Mouse (Mus musculus): ENCODE data around the gene Trim44. TPM values are rescaled to one million over a fixed set of nuclear protein-coding genes. Genes with fewer than 3 reads are reported as not detected.

The Trim44 gene
- polyA plus RNA-seq, 1 experiment = 32.6 TPM

- H3K4me1 ChIP-seq (ENCODE audit: control insufficient read depth, insufficient read depth, low read length) = no peaks in the 10 kb centered on the region; the same call in 1 of the 2 replicates
- no peak overlapping the region for H3K4me3 ChIP-seq (replicated peaks; ENCODE audit: control insufficient read depth, low read depth, low read length)
- TF ChIP-seq CTCF (IDR thresholded peaks at IDR 0.05; ENCODE audit: control insufficient read depth, insufficient read depth, low read length) (no peak), POLR2A (IDR thresholded peaks at IDR 0.05; ENCODE audit: borderline replicate concordance, control insufficient read depth, low read depth, low read length) (no peak)
- no peak overlapping the region for H3K27ac ChIP-seq (ENCODE audit: control insufficient read depth, insufficient read depth, low read depth, low read length, poor library complexity)
Measured at GRCm38 (mm10) chr2:102371332-102371731, 36.3 kb downstream of the Trim44 start.

DNA sequence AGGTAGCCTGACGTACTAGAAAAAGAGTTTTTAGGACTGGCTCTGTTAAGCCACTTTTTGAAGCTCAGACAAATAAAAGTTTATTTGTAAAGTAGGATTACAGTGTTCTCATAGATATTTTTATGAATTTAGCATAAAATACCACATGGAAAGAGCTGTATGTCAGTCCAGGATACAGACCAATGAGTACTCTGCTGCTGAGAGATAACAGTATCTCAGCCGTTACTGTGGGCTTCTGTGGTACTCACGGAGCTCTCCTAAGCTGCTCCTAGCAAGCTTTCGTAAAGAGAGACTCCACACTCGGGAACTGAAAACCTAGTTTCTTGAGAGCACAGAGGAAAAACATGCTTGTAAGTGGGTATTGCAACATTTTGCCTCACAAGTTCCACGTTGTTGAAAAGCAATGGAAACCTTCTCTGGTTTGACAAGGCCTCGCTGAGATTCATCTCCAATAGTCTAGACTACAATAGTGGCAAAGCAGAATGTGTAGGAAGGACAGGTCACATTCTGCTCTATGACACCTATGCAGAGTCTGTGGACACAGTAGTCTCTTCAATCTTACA lies 41.6 kb downstream of the Trim44 start:
- peak overlapping the region; percentile 33; the same call in 1 of the 2 replicates for H3K27ac ChIP-seq (ENCODE audit: control insufficient read depth, insufficient read depth, low read depth, low read length, poor library complexity)

DNA sequence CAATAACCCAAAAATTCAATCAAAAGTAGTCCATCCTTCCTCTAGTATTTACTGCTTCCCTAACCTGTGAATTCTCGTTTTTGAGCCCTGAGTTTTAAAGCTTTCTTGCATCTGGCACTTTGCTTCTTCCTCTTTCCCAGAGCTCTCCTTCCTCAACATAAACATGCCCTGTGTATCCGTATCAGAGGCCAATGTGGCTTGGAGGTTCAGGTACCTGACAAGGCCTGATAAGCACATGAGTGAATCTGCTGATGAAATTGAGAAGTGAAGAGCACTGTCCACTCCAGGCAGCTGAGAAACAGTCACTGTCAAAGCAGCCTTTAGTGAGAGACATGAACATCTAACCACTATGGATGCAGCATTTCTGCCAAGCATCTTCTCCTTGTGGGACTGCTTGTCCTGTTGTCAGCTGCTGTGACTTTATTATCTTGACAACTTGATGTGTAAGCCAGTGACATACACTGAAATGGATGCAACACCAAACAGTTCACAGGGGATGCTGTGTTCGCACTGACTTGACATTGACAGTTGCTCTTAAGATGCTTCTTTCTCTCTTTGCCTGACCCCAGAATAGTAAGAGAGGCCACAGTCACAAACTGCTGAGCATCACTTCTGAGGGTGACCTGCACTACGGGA lies 42.9 kb downstream of the Trim44 start:
- H3K4me3 ChIP-seq (replicated peaks; ENCODE audit: control insufficient read depth, low read depth, low read length) = no peak overlapping the region
- peak overlapping the region; percentile 39; the same call in 1 of the 2 replicates for H3K27ac ChIP-seq (ENCODE audit: control insufficient read depth, insufficient read depth, low read depth, low read length, poor library complexity)
- peaks cover 2% of the 10 kb centered on the region; the same call in 1 of the 2 replicates for H3K4me1 ChIP-seq (ENCODE audit: control insufficient read depth, insufficient read depth, low read length)
- no peak for TF ChIP-seq POLR2A (IDR thresholded peaks at IDR 0.05; ENCODE audit: borderline replicate concordance, control insufficient read depth, low read depth, low read length)
- 56% methylated on average over 4 of the region's 4 CpGs for WGBS

More for the DNA sequence above, 41.6 kb downstream of the Trim44 start:
- no peak for TF ChIP-seq POLR2A (IDR thresholded peaks at IDR 0.05; ENCODE audit: borderline replicate concordance, control insufficient read depth, low read depth, low read length)
- TF ChIP-seq CTCF (IDR thresholded peaks at IDR 0.05; ENCODE audit: control insufficient read depth, insufficient read depth, low read length) = no peak
- H3K4me1 ChIP-seq (ENCODE audit: control insufficient read depth, insufficient read depth, low read length) = peaks cover 2% of the 10 kb centered on the region; the same call in 1 of the 2 replicates
- H3K4me3 ChIP-seq (replicated peaks; ENCODE audit: control insufficient read depth, low read depth, low read length) = no peak overlapping the region
- WGBS = 55% methylated on average over 7 of the region's 7 CpGs

DNA sequence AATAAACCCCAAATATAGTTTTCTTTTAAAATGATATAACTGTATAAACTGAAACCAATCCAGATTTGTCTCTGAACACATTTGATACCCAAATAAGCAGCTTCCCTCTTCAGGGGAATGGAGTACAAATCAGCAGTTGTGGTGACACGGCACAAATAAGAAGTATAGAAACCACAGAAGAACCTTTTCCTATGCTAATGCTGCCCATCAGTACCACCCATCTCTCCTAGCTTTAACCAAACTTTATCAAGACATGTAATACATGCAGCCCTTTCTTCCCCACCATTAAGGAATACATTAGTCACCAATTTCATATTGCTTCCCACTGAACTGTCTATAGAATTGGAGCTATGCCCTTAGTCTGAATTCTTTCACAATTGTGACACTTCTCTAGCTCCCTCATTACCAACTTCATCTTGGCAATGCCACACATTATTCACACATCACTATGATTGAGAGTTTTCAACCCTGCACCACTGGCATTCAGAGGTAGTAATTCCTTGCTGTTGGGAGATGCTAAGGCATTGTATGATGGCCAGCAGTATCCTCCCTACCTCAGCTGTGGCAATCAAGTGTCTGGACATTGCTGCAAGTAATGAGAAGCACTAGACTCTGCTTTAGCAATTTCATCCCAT lies 44.6 kb downstream of the Trim44 start:
- TF ChIP-seq CTCF (IDR thresholded peaks at IDR 0.05; ENCODE audit: control insufficient read depth, insufficient read depth, low read length) = no peak
- TF ChIP-seq POLR2A (IDR thresholded peaks at IDR 0.05; ENCODE audit: borderline replicate concordance, control insufficient read depth, low read depth, low read length) = no peak
- WGBS = 7% methylated on average over 1 of the region's 1 CpGs
- H3K4me3 ChIP-seq (replicated peaks; ENCODE audit: control insufficient read depth, low read depth, low read length) = no peak overlapping the region
- peaks cover 2% of the 10 kb centered on the region; the same call in 1 of the 2 replicates for H3K4me1 ChIP-seq (ENCODE audit: control insufficient read depth, insufficient read depth, low read length)
- no peak overlapping the region; the same call in 1 of the 2 replicates for H3K27ac ChIP-seq (ENCODE audit: control insufficient read depth, insufficient read depth, low read depth, low read length, poor library complexity)

DNA sequence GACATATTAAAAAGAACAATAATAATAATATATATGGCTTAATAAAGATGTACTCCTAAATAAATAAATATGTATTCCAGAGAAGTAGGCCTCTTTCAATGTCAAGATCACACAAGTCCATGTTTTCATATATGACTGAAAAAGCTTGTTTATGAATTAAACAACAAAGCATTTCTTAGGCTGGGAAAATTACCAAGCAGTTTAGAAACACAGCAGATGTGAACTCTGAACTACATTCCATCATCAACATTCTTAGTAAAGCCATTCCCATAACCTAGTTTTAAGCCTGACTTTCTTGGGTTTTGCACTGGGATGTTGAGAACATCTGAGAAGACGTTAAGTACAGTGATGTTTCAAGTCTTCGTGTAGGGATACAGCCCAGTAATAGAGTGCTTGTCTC lies 45.4 kb downstream of the Trim44 start:
- Histone ChIP-seq H3K27ac (ENCODE audit: control insufficient read depth, insufficient read depth, low read depth, low read length, poor library complexity) (no peak overlapping the region), H3K4me3 (replicated peaks; ENCODE audit: control insufficient read depth, low read depth, low read length) (no peak overlapping the region), H3K4me1 (ENCODE audit: control insufficient read depth, insufficient read depth, low read length) (peaks cover 2% of the 10 kb centered on the region; the same call in 1 of the 2 replicates)
- 79% methylated on average over 2 of the region's 2 CpGs for WGBS
- TF ChIP-seq POLR2A (IDR thresholded peaks at IDR 0.05; ENCODE audit: borderline replicate concordance, control insufficient read depth, low read depth, low read length) = no peak
- TF ChIP-seq CTCF (IDR thresholded peaks at IDR 0.05; ENCODE audit: control insufficient read depth, insufficient read depth, low read length) = no peak

DNA sequence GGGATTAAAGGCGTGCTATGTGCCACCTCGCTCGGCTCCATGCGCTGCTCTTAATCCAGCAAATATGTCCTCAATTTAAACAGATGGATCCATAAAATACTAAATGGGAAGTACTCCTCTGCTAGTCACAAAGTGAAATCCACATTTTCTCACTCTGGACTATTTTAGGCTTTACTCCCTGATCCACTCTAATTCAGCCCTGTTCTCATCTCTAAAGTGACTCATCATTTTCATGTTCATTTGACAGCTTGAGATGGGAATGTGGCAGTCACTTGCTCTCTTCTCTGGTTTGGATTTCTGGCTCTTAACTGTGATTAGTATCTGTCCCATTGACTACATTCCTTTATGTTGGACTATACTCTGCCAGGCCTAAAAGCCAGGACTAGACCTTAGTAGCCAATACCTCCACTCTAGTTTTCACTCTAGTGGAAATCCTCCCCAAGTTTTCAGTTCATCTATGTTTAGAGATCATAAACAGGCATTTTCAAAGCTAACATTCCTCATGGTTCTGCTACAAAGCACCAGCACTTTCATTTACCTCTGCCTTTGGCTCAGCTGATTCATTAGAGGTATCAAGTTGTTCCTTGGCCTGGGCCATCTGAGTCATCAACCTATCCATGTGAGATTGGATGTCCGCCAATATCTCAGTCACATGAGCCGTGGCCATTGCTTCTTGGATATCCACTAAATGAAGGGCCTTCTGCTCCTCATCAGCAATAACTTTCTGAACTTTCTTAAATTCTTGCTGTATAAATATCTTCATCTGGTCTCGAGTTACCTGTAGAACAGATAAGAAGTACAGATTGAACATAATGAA lies 50.5 kb downstream of the Trim44 start:
- WGBS = 91% methylated on average over 7 of the region's 7 CpGs
- Histone ChIP-seq H3K4me3 (replicated peaks; ENCODE audit: control insufficient read depth, low read depth, low read length) (no peak overlapping the region), H3K4me1 (ENCODE audit: control insufficient read depth, insufficient read depth, low read length) (no peaks in the 10 kb centered on the region), H3K27ac (ENCODE audit: control insufficient read depth, insufficient read depth, low read depth, low read length, poor library complexity) (no peak overlapping the region)
- TF ChIP-seq CTCF (IDR thresholded peaks at IDR 0.05; ENCODE audit: control insufficient read depth, insufficient read depth, low read length) = no peak
- no peak for TF ChIP-seq POLR2A (IDR thresholded peaks at IDR 0.05; ENCODE audit: borderline replicate concordance, control insufficient read depth, low read depth, low read length)

DNA sequence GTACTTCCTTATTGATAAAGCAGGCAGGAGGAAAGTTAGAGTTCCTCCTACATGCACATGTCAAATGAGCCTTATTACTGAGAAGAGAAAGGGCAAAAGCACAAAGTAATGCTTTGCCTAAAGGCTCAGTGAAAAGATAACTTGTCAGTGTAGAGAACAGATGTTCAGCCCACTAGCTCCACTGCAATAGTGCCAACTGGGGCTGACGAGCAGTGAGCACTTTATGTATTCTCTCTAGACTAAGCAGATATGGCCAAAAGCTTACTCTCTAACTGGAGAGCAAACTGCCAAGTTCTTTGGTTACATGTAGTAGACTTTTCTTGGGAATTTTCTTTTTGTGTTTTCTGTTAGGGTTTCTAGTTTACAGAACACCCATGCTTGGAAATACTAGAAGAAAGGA lies 53.6 kb downstream of the Trim44 start:
- no peak overlapping the region for H3K4me3 ChIP-seq (replicated peaks; ENCODE audit: control insufficient read depth, low read depth, low read length)
- H3K27ac ChIP-seq (ENCODE audit: control insufficient read depth, insufficient read depth, low read depth, low read length, poor library complexity) = no peak overlapping the region
- WGBS = 68% methylated on average over 1 of the region's 1 CpGs
- TF ChIP-seq CTCF (IDR thresholded peaks at IDR 0.05; ENCODE audit: control insufficient read depth, insufficient read depth, low read length) (no peak), POLR2A (IDR thresholded peaks at IDR 0.05; ENCODE audit: borderline replicate concordance, control insufficient read depth, low read depth, low read length) (no peak)
- H3K4me1 ChIP-seq (ENCODE audit: control insufficient read depth, insufficient read depth, low read length) = no peaks in the 10 kb centered on the region

DNA sequence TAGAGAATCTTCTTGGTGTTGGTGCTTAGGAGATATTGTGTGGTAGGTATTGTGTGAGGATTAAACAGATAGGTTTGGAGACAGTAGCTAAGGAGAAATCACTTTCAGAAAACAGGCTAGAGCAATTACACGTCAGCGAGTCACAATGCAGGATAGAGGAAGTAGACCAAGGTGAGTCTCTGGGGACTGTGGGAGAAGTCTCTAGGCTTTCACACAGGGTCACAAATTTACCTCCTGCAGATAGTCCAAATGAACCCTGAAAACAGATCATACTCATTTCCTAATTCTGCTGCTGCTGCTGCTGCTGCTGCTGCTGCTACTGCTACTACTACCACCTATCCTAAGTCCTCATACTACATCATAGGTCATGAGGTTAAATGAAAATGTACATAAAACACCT lies 66.2 kb downstream of the Trim44 start:
- H3K4me1 ChIP-seq (ENCODE audit: control insufficient read depth, insufficient read depth, low read length) = no peaks in the 10 kb centered on the region
- TF ChIP-seq CTCF (IDR thresholded peaks at IDR 0.05; ENCODE audit: control insufficient read depth, insufficient read depth, low read length) (no peak), POLR2A (IDR thresholded peaks at IDR 0.05; ENCODE audit: borderline replicate concordance, control insufficient read depth, low read depth, low read length) (no peak)
- no peak overlapping the region for H3K27ac ChIP-seq (ENCODE audit: control insufficient read depth, insufficient read depth, low read depth, low read length, poor library complexity)
- WGBS = 63% methylated on average over 2 of the region's 2 CpGs
- H3K4me3 ChIP-seq (replicated peaks; ENCODE audit: control insufficient read depth, low read depth, low read length) = no peak overlapping the region
